Mouse (Mus musculus) olfactory bulb, adult 2 months (tissue): ENCODE measurements around the gene Cct8. TPM values are rescaled to one million over a fixed set of nuclear protein-coding genes. Genes with fewer than 3 reads are reported as not detected.
"Not testable (repeated sequence)": the region's sequence is repeated elsewhere in the genome, so short reads cannot be mapped to it uniquely, and the experiment has no call there.

Source experiments
- H3K27ac ChIP-seq: fragments of 200-500 bp; 2 replicates; pipeline ENCODE4 v1.5.1; 2012; ENCODE audit warnings: low read depth, low read length; ENCODE audit not compliant: insufficient read depth
- H3K4me1 ChIP-seq: fragments of 200-500 bp; 2 replicates; pipeline ENCODE4 v1.6.1; 2012; ENCODE audit warnings: low read length; ENCODE audit not compliant: control insufficient read depth, insufficient read depth
- H3K4me3 ChIP-seq: fragments of 200-500 bp; 2 replicates; pipeline ENCODE4 v1.5.1; 2012; ENCODE audit warnings: mild to moderate bottlenecking, low read depth, low read length, moderate library complexity; ENCODE audit not compliant: insufficient read depth
- CTCF ChIP-seq: fragments of 200-500 bp; IDR thresholded peaks from 2 replicates; pipeline ENCODE4 v1.5.1; 2012; ENCODE audit warnings: low read depth, mild to moderate bottlenecking, low read length, moderate library complexity; ENCODE audit not compliant: insufficient read depth
- POLR2A ChIP-seq: fragments of 200-500 bp; IDR thresholded peaks from 2 replicates; pipeline ENCODE4 v1.6.1; 2012; ENCODE audit warnings: mild to moderate bottlenecking, low read depth, low read length, moderate library complexity; ENCODE audit not compliant: insufficient read depth
- WGBS: fragments of 180-500 bp; shearing (Covaris S2); methylation state at CpG from one replicate; pipeline ENCODE4 v1.1.7; 2018; 5-methylcytosine and 5-hydroxymethylcytosine counted together
- polyA plus RNA-seq: library from polyadenylated mRNA; stranded (reverse); fragments of >200 nt; gene quantifications from 2 replicates; pipeline ENCODE4 v1.2.4, GENCODE M21; 2012; ENCODE audit warnings: low replicate concordance; ENCODE audit not compliant: missing spikeins, insufficient read depth, insufficient read length

The Cct8 gene
- polyA plus RNA-seq, 1 experiment = 308 TPM

DNA sequence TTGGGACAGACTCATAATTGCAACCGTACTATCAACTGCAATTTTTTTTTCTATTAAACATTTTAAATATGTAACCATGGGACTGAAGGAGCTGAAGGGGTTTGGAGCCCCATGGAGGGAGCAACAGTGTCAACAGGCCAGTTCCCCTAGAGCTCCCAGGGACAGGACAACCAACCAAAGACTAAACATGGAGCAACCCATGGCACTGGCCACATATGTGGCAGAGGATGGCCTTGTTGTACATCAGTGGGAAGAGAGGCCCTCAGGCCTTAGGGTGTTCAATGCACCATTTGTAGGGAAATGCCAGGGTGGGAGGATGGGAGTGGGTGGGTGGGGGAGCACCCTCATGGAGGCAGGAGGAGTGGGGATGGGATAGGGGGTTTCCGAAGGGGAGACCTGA is 1.1 kb upstream of the Cct8 start:
- TF ChIP-seq CTCF (no peak), POLR2A (no peak)
- Histone ChIP-seq H3K27ac (no peak overlapping the region), H3K4me1 (peaks cover 9% of the 10 kb centered on the region; the same call in 1 of the 2 replicates), H3K4me3 (no peak overlapping the region)
- WGBS = 91% methylated on average over 2 of the region's 2 CpGs

DNA sequence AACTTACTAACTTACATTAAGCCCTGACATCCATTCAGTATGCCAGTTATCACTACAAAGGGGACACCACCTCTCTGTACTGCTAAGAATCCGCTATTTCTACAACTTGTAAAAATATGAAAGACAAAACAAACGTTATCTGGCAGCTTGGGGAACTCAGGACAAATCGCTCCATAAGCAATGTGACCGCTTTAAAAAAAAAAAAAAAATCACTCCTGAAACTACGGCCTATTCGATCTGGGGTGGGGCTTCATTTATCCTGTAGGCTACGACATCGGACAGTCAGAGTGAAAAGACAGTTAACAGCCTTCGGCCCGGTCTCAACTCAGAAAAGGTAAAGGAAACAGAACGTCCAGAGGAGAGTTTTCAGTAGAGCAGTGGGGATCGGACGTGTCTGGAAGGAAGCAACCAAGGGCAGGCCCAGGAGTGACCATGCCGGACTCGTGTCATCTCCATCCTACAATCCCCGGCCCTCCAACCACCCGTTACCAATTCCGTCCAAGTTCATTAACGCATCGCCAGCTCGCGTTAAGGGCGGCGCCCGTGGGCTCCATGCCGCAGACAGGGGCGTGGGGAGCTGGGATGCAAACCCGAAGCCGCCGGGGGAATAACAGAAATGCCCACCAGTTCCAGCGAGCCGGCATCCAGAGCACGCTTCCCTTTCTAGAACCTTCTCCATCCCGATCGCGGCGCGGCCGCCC is 568 bp downstream of the Cct8 start:
- TF ChIP-seq POLR2A (no peak), CTCF (no peak)
- Histone ChIP-seq H3K27ac (peak overlapping the region; percentile 22; the same call in 1 of the 2 replicates), H3K4me3 (peak overlapping the region; percentile 82), H3K4me1 (peaks cover 5% of the 10 kb centered on the region; the same call in 1 of the 2 replicates)
- under 1% methylated on average over 39 of the region's 39 CpGs for WGBS

DNA sequence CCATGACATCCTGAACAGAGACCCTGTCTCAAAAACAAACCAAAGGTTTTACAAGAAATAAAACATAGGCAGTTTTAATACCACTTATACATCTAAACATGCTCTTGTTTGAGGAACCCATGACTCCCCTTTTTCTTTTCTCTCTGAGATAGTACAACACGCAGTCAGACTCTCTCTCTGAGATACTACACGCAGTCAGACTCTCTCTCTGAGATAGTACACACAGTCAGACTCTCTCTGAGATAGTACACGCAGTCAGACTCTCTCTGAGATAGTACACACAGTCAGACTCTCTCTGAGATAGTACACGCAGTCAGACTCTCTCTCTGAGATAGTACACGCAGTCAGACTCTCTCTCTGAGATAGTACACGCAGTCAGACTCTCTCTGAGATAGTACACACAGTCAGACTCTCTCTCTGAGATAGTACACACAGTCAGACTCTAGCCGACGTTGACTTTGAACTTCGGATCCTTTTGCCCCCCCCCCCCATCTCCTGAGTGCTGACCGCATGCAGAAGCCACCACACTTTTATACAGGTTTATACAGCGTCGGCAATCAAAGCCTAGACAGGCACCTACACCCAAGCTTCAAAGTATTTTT is 3.4 kb downstream of the Cct8 start:
- WGBS = 95% methylated on average over 12 of the region's 12 CpGs
- H3K4me3 ChIP-seq, H3K27ac ChIP-seq, H3K4me1 ChIP-seq: not testable (repeated sequence)

DNA sequence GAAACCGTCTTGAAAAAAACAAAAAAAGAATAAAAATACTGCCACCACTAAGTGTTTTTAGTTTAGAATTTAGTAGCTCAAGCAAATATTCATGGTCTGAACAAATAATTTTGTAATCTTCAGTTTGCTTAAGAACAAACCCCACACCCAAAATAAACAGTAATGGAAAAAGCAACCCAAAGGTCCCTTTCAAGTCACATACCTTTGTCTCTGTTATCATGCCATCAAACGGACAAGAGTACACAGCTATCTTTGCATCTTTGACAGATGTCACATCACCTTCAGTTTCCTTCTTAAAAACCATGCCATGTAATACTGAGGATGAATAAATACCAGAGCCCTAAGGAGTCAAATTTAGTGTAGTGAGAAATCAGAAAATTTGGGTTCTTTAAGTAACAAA is 7.1 kb downstream of the Cct8 start:
- 91% methylated on average over 2 of the region's 2 CpGs for WGBS
- TF ChIP-seq CTCF = no peak
- TF ChIP-seq POLR2A = no peak
- Histone ChIP-seq H3K27ac (no peak overlapping the region), H3K4me3 (no peak overlapping the region), H3K4me1 (no peaks in the 10 kb centered on the region)

DNA sequence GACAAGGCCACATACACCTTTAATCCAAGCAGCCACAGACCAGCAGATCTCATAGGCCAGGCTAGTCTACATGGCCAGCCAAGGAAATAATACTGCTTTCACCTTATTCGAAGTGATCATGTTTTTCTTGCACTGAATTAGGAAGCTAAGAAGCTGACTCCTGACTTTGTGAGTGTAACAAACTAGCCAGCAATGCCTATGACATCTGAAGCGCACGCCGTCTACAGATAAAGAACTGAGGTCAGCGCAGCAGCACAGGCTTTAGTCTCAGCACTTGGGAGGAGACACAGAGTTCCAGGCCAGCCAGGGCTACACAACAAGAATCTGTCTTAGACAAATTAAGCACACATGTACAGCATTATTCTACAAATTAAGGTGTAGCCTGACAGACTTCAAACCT is 8.9 kb downstream of the Cct8 start:
- WGBS = 98% methylated on average over 5 of the region's 5 CpGs
- Histone ChIP-seq H3K4me1 (no peaks in the 10 kb centered on the region), H3K27ac (no peak overlapping the region), H3K4me3 (no peak overlapping the region)
- no peak for TF ChIP-seq POLR2A
- TF ChIP-seq CTCF = no peak

DNA sequence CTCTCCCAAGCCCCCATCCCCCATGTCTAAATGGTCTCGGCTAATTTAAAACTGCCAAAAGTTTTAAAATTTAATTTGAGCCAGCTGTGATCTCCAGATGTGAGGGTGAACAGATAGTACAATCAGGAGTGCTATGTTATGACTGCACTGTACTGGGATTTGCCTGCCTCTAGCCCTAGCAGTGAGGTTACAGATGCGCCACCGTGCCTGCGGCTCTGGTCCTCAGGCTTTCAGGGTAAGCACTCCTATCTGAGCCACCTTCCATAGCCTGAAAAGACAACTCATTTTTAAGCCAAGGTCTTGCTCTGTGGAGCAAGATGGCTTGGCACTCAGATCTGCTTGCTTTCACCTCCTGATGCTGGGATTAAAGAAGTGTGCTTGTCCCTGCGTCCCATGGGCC is 11.3 kb downstream of the Cct8 start:
- H3K27ac ChIP-seq = no peak overlapping the region
- WGBS = 88% methylated on average over 5 of the region's 5 CpGs
- H3K4me3 ChIP-seq = no peak overlapping the region
- no peaks in the 10 kb centered on the region for H3K4me1 ChIP-seq
- TF ChIP-seq POLR2A (no peak), CTCF (no peak)

DNA sequence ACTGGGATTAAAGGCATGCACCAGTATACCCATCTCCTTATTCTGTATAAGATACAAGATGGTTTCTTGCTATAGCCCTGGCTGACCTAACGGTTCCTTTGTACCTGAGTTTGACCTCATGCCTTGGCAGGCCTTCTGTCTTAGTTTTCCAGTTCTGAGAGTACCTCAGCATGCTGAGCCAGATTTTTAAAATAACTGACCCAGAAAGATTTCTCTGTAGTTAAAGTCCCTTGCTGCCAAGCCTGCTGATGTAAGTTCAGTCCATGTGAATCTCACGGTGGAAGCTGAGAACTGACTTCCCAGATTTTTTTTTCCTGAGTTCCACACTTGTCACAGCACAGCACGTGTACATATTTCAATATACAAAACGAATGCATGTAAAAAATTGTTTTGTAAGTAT is 25.1 kb downstream of the Cct8 start:
- no peak overlapping the region for H3K4me3 ChIP-seq
- 86% methylated on average over 4 of the region's 4 CpGs for WGBS
- H3K27ac ChIP-seq = no peak overlapping the region
- TF ChIP-seq POLR2A (no peak), CTCF (no peak)
- H3K4me1 ChIP-seq = no peaks in the 10 kb centered on the region

DNA sequence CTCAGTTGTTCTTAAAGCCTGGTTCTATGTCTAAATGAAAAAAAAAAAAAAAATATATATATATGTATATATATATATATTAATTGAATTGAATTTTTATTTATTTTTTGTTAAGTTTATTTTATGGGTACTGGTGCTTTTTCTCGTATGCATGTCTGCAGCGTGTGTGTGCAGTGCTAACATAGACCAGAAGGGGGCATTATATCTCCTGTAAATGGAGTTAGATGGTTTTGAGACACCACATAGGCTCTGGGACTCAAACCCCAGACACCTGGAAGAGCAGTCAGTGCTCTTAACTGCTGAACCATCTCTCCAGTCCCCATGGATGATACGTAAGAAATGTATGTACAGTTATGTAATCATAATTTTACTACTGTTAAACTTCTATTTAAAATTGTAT is 36.9 kb downstream of the Cct8 start:
- Histone ChIP-seq H3K27ac (no peak overlapping the region), H3K4me1 (peaks cover 7% of the 10 kb centered on the region), H3K4me3 (no peak overlapping the region)
- TF ChIP-seq POLR2A = no peak
- no peak for TF ChIP-seq CTCF
- 98% methylated on average over 3 of the region's 3 CpGs for WGBS

DNA sequence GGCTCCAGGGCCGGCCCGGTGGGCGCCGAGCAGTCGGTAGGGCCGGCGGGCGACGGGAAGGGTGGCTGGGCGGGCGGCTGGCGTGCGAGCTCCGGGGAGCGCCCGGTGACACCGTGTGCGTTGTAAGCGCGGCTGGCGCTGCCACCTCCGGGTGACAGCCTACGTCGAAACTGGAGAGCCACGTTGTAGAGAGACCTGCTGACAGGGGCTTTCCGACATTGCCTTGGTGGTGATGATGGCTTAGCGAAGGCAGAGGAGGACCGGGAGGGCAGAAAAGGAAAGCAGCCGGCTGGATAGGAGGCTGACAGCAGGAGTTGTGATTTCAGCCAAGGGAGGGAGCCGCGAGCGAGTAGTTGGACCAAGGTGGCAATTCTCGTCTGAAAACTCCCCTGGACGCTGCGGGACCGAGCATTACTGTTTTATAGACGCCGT is 40.5 kb downstream of the Cct8 start:
- Histone ChIP-seq H3K4me3 (peak overlapping the region; percentile 99), H3K27ac (0 out of 2 replicates have a peak overlapping the region, but pooled peaks have one; percentile 61), H3K4me1 (peaks cover 7% of the 10 kb centered on the region)
- TF ChIP-seq POLR2A (peak; percentile 7; the same call in 1 of the 2 replicates), CTCF (no peak)
- under 1% methylated on average over 38 of the region's 38 CpGs for WGBS
